Mouse (Mus musculus) heart, embryonic 15.5 days (tissue): ENCODE measurements around the gene Hpgds. TPM values are rescaled to one million over a fixed set of nuclear protein-coding genes. Genes with fewer than 3 reads are reported as not detected.

Experiments used
- ATAC-seq: fragments of 200-750 bp; cut with Nextera tagmentation; replicated peaks from 2 replicates; pipeline ENCODE4 v1.8.0; 2017; ENCODE audit warnings: low read depth, moderate TSS enrichment; ENCODE audit not compliant: insufficient number of reproducible peaks, insufficient read depth, low FRiP score
- H3K27ac ChIP-seq: fragments of 300-500 bp; sonication (generic); 2 replicates; pipeline ENCODE4 v1.5.1; 2015; ENCODE audit warnings: mild to moderate bottlenecking, inconsistent platforms
- H3K27me3 ChIP-seq: fragments of 300-500 bp; sonication (generic); 2 replicates; pipeline ENCODE4 v1.6.1; 2015; ENCODE audit warnings: inconsistent platforms
- H3K36me3 ChIP-seq: fragments of 300-500 bp; sonication (generic); 2 replicates; pipeline ENCODE4 v1.6.1; 2015; ENCODE audit warnings: mild to moderate bottlenecking, inconsistent platforms
- H3K4me1 ChIP-seq: fragments of 300-500 bp; sonication (generic); replicated peaks from 2 replicates; pipeline ENCODE4 v1.6.1; 2015; ENCODE audit warnings: inconsistent platforms
- H3K4me2 ChIP-seq: fragments of 300-500 bp; sonication (generic); 2 replicates; pipeline ENCODE4 v1.6.1; 2015; ENCODE audit warnings: inconsistent platforms, mild to moderate bottlenecking, moderate library complexity
- H3K4me3 ChIP-seq: fragments of 300-500 bp; sonication (generic); 2 replicates; pipeline ENCODE4 v1.5.1; 2015; ENCODE audit warnings: mild to moderate bottlenecking, inconsistent platforms
- H3K9ac ChIP-seq: fragments of 300-500 bp; sonication (generic); 2 replicates; pipeline ENCODE4 v1.6.1; 2015; ENCODE audit warnings: mild to moderate bottlenecking, inconsistent platforms
- H3K9me3 ChIP-seq: fragments of 300-500 bp; sonication (generic); replicated peaks from 2 replicates; pipeline ENCODE4 v1.6.1; 2016; ENCODE audit warnings: inconsistent platforms
- WGBS: fragments of 180-500 bp; shearing (Covaris S2); methylation state at CpG from one replicate; pipeline ENCODE4 v1.1.7; 2015; ENCODE audit warnings: mixed read lengths; 5-methylcytosine and 5-hydroxymethylcytosine counted together
- polyA plus RNA-seq: library from polyadenylated mRNA; unstranded; fragments of >200 nt; fragmentation: Nextera tagmentation; extraction: Ambion mirVana; gene quantifications from 2 replicates; pipeline ENCODE4 v1.2.1, GENCODE M21; 2015

Gene Hpgds
- polyA plus RNA-seq, 1 experiment from 2014 or later: 3.0 TPM

DNA sequence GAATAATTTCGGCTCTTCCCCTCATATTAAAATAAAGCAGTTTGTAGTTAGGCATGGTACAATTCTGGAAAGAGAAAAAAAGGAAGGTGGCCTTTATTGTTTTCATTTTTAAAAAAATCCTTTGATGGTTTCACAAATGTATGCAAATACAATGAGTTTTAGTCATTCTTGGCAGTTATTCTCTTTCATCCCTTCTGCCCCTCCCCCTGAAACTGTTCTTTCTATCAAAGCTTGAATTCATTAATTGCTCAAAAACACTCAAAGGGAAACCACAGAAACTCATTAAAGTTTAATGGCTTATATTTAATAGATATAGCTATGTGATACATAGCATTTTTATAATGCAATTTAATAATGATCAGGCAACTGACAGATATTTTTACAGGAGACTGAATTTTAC, 6.5 kb downstream of the Hpgds start:
- H3K4me3 ChIP-seq: no peak overlapping the region
- WGBS: 94% methylated on average over 1 of the region's 1 CpGs
- no peak for ATAC-seq

DNA sequence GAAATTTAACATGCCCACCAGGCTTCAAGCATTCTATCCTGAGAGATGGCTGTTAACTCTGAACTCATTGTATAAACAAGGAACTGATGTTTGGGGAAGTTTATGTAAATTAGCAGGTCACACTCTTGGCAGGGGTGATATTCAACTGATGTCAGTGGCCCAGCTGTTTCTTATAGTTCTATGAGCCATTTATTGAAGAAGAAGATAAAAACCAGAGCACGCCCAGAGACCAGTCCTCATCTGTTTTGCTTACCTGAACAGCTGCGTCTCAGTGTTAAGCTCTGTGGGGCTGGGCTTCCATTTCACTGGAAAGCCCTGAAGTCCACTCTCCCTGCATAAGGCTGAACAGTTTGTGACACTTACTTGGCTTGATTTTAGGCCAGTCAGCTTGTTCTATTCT, 6.9 kb downstream of the Hpgds start:
- no peaks in the 10 kb centered on the region for H3K9me3 ChIP-seq
- no peak overlapping the region for H3K4me3 ChIP-seq
- no peak overlapping the region for H3K4me2 ChIP-seq
- no peak overlapping the region for H3K27ac ChIP-seq
- no peaks in the 10 kb centered on the region for H3K4me1 ChIP-seq
- WGBS: 53% methylated on average over 2 of the region's 2 CpGs
- no peak for ATAC-seq
- no peaks in the 10 kb centered on the region for H3K36me3 ChIP-seq
- no peaks in the 10 kb centered on the region for H3K27me3 ChIP-seq
- no peak overlapping the region for H3K9ac ChIP-seq

More for the DNA sequence above, 6.5 kb downstream of the Hpgds start:
- no peaks in the 10 kb centered on the region for H3K4me1 ChIP-seq
- H3K4me2 ChIP-seq: no peak overlapping the region
- H3K9ac ChIP-seq: no peak overlapping the region
- H3K36me3 ChIP-seq: no peaks in the 10 kb centered on the region
- H3K27ac ChIP-seq: no peak overlapping the region
- no peaks in the 10 kb centered on the region for H3K9me3 ChIP-seq
- H3K27me3 ChIP-seq: no peaks in the 10 kb centered on the region

- no peak overlapping the region for H3K4me2 ChIP-seq
- H3K9ac ChIP-seq: no peak overlapping the region
- no peaks in the 10 kb centered on the region for H3K36me3 ChIP-seq
- H3K4me3 ChIP-seq: no peak overlapping the region
- H3K9me3 ChIP-seq: no peaks in the 10 kb centered on the region
- H3K27ac ChIP-seq: no peak overlapping the region
- no peaks in the 10 kb centered on the region for H3K27me3 ChIP-seq
- WGBS: 58% methylated on average over 6 of the region's 6 CpGs
- no peaks in the 10 kb centered on the region for H3K4me1 ChIP-seq
- no peak for ATAC-seq
Measured at GRCm38 (mm10) chr6:65132376-65132775, 12.3 kb downstream of the Hpgds start.

GRCm38 (mm10) chr6:65126074-65126726, 18.5 kb downstream of the Hpgds start:
- Histone ChIP-seq H3K9me3 (no peaks in the 10 kb centered on the region), H3K27ac (no peak overlapping the region), H3K4me2 (no peak overlapping the region), H3K4me1 (no peaks in the 10 kb centered on the region), H3K9ac (no peak overlapping the region), H3K4me3 (no peak overlapping the region), H3K27me3 (no peaks in the 10 kb centered on the region), H3K36me3 (no peaks in the 10 kb centered on the region)
- no peak for ATAC-seq
- 15% methylated on average over 2 of the region's 2 CpGs for WGBS

DNA sequence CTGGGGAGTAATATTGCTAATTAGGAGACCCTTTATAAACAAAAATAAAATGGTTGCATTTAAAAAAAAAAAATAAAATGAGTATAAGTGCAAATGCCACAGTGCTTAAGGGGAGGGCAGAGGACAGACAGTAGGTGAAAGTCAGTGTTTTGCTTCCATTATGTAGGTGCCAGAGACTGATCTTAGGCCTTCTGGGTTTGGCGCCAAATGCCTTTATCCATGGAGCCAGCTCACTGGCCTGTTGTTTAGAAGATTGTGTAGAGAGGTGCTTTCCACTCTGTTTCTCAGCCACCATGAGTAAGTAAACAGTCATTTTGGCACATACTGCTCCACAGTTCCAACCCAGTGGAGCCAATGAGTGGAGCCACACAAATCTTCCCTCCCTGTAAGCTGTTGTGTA, 27.2 kb downstream of the Hpgds start:
- H3K36me3 ChIP-seq: peaks cover 36% of the 10 kb centered on the region
- H3K4me3 ChIP-seq: no peak overlapping the region
- H3K27ac ChIP-seq: no peak overlapping the region
- H3K9ac ChIP-seq: no peak overlapping the region
- ATAC-seq: no peak
- 86% methylated on average over 1 of the region's 1 CpGs for WGBS
- no peaks in the 10 kb centered on the region for H3K9me3 ChIP-seq
- H3K4me1 ChIP-seq: no peaks in the 10 kb centered on the region
- H3K4me2 ChIP-seq: no peak overlapping the region
- no peaks in the 10 kb centered on the region for H3K27me3 ChIP-seq

- H3K4me2 ChIP-seq: no peak overlapping the region
- no peaks in the 10 kb centered on the region for H3K9me3 ChIP-seq
- H3K4me1 ChIP-seq: no peaks in the 10 kb centered on the region
- ATAC-seq: no peak
- no peak overlapping the region for H3K9ac ChIP-seq
- H3K27me3 ChIP-seq: no peaks in the 10 kb centered on the region
- H3K27ac ChIP-seq: no peak overlapping the region
- 84% methylated on average over 2 of the region's 2 CpGs for WGBS
- peaks cover 47% of the 10 kb centered on the region for H3K36me3 ChIP-seq
- H3K4me3 ChIP-seq: no peak overlapping the region
Measured at GRCm38 (mm10) chr6:65114902-65115301, 29.8 kb downstream of the Hpgds start.

DNA sequence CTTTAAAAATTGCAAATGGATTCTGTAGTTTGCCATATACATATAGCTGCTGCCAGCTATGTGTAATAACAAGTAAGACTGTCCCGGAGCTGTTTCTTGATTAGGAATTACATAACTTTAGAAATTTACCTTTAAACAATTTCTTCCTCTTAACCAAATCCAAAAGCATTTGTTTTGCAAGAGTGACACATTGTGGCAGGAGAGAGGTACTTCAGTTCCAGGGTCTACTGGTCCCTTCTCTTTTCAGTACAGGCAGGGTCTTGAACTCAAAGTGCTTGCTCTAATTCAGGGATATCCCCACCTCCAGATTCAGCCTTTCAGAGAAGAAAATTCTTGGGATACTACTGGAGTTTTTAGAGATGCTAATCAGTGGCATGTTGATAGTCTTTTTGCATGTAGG, 65.6 kb downstream of the Hpgds start:
- WGBS: 91% methylated on average over 1 of the region's 1 CpGs
- Histone ChIP-seq H3K27me3 (no peaks in the 10 kb centered on the region), H3K36me3 (peaks cover 24% of the 10 kb centered on the region), H3K4me2 (no peak overlapping the region), H3K9ac (no peak overlapping the region), H3K4me3 (no peak overlapping the region), H3K27ac (no peak overlapping the region), H3K9me3 (no peaks in the 10 kb centered on the region), H3K4me1 (no peaks in the 10 kb centered on the region)
- ATAC-seq: no peak

- Histone ChIP-seq H3K4me3 (no peak overlapping the region), H3K27me3 (no peaks in the 10 kb centered on the region), H3K9me3 (no peaks in the 10 kb centered on the region), H3K36me3 (peaks cover 47% of the 10 kb centered on the region), H3K9ac (no peak overlapping the region), H3K4me1 (no peaks in the 10 kb centered on the region), H3K27ac (no peak overlapping the region), H3K4me2 (no peak overlapping the region)
- ATAC-seq: no peak
- WGBS: 77% methylated on average over 2 of the region's 2 CpGs
Measured at GRCm38 (mm10) chr6:65075201-65075600, 69.5 kb downstream of the Hpgds start.

Other genes with a start within 250 kb of the Hpgds start
- gene Smarcad1, start 102.3 kb downstream of the Hpgds start, polyA plus RNA-seq: 36.3 and 39.1 TPM in 2 replicates
- not detected in 2 replicates for gene C130060K24Rik, start 236.2 kb upstream of the Hpgds start, polyA plus RNA-seq